Mouse (Mus musculus): ENCODE data around the gene Syce2. TPM values are rescaled to one million over a fixed set of nuclear protein-coding genes. Genes with fewer than 3 reads are reported as not detected.

Gene Syce2
- total and polyA plus RNA-seq, 3 experiments, result 261 to 370 (median 319) TPM

GRCm38 (mm10) chr8:84847684-84848435 is 24.1 kb upstream of the Syce2 start:
- Histone ChIP-seq H3K4me1 (ENCODE audit: insufficient read depth, low read depth, low read length) (peaks cover 41% of the 10 kb centered on the region), H3K9me3 (replicated peaks) (no peaks in the 10 kb centered on the region), H3K4me3 (ENCODE audit: low read depth, low read length) (peak overlapping the region; percentile 91), H3K36me3 (replicated peaks) (peaks cover 43% of the 10 kb centered on the region), H3K27me3 (ENCODE audit: insufficient read depth, low read length) (no peaks in the 10 kb centered on the region)
- ATAC-seq (ENCODE audit: extremely low read depth, insufficient number of reproducible peaks, low FRiP score, poor library complexity, severe bottlenecking) (peak; percentile 58), DNase-seq (ENCODE audit: low spot score) (peak; percentile 78)
- peak; percentile 80 for TF ChIP-seq TAL1 (conservative IDR thresholded peaks at IDR 0.05; ENCODE audit: low read depth, low read length)
- no peak; the same call in 1 of the 2 replicates for TF ChIP-seq POLR2AphosphoS5 (IDR thresholded peaks at IDR 0.05; ENCODE audit: insufficient replicate concordance, low read depth, low read length)

GRCm38 (mm10) chr8:84856434-84856833 is 15.5 kb upstream of the Syce2 start:
- Histone ChIP-seq H3K4me3 (ENCODE audit: low read depth, low read length) (peak overlapping the region; percentile 98; the same call in 1 of the 2 replicates), H3K4me1 (ENCODE audit: insufficient read depth, low read depth, low read length) (peaks cover 38% of the 10 kb centered on the region), H3K27me3 (ENCODE audit: insufficient read depth, low read length) (no peaks in the 10 kb centered on the region), H3K36me3 (replicated peaks) (peaks cover 38% of the 10 kb centered on the region), H3K9me3 (replicated peaks) (no peaks in the 10 kb centered on the region)
- no peak for ATAC-seq (ENCODE audit: extremely low read depth, insufficient number of reproducible peaks, low FRiP score, poor library complexity, severe bottlenecking)
- TF ChIP-seq GATA2 (IDR thresholded peaks at IDR 0.05; ENCODE audit: borderline replicate concordance, low read depth, low read length) (no peak), CTCF (IDR thresholded peaks at IDR 0.05; ENCODE audit: low read depth, low read length) (no peak), TAL1 (conservative IDR thresholded peaks at IDR 0.05; ENCODE audit: low read depth, low read length) (no peak), POLR2AphosphoS5 (IDR thresholded peaks at IDR 0.05; ENCODE audit: insufficient replicate concordance, low read depth, low read length) (no peak), GATA1 (IDR thresholded peaks at IDR 0.05; ENCODE audit: borderline replicate concordance, low read length) (no peak)
- no peak for DNase-seq (ENCODE audit: low spot score)

GRCm38 (mm10) chr8:84856864-84857441 is 15.0 kb upstream of the Syce2 start, which contains the start of gene Farsa:
TSS of gene Farsa (plus strand) at chr8:84856989.
- no peaks in the 10 kb centered on the region for H3K27me3 ChIP-seq (ENCODE audit: insufficient read depth, low read length)
- ATAC-seq (ENCODE audit: extremely low read depth, insufficient number of reproducible peaks, low FRiP score, poor library complexity, severe bottlenecking) (peak; percentile 91), DNase-seq (ENCODE audit: low spot score) (peak; percentile 60)
- no peaks in the 10 kb centered on the region for H3K9me3 ChIP-seq (replicated peaks)
- H3K4me1 ChIP-seq (ENCODE audit: insufficient read depth, low read depth, low read length), result peaks cover 42% of the 10 kb centered on the region
- TF ChIP-seq POLR2AphosphoS5 (IDR thresholded peaks at IDR 0.05; ENCODE audit: insufficient replicate concordance, low read depth, low read length) (peak; percentile 63; the same call in 1 of the 2 replicates), CTCF (IDR thresholded peaks at IDR 0.05; ENCODE audit: low read depth, low read length) (no peak), TAL1 (conservative IDR thresholded peaks at IDR 0.05; ENCODE audit: low read depth, low read length) (no peak), GATA1 (IDR thresholded peaks at IDR 0.05; ENCODE audit: borderline replicate concordance, low read length) (no peak), GATA2 (IDR thresholded peaks at IDR 0.05; ENCODE audit: borderline replicate concordance, low read depth, low read length) (no peak)
- H3K4me3 ChIP-seq (ENCODE audit: low read depth, low read length), result peak within 1 kb of the TSS; percentile 98
- peaks cover 42% of the 10 kb centered on the region for H3K36me3 ChIP-seq (replicated peaks)

GRCm38 (mm10) chr8:84872309-84872965 is 526 bp downstream of the Syce2 start:
- H3K27me3 ChIP-seq (ENCODE audit: insufficient read depth, low read length), result no peaks in the 10 kb centered on the region
- H3K9me3 ChIP-seq (replicated peaks), result no peaks in the 10 kb centered on the region
- peak overlapping the region; percentile 73 for H3K4me3 ChIP-seq (ENCODE audit: low read depth, low read length)
- DNase-seq (ENCODE audit: low spot score), result peak; percentile 25
- peaks cover 79% of the 10 kb centered on the region for H3K36me3 ChIP-seq (replicated peaks)
- TF ChIP-seq CTCF (IDR thresholded peaks at IDR 0.05; ENCODE audit: low read depth, low read length) (no peak), POLR2AphosphoS5 (IDR thresholded peaks at IDR 0.05; ENCODE audit: insufficient replicate concordance, low read depth, low read length) (no peak; the same call in 1 of the 2 replicates), GATA1 (IDR thresholded peaks at IDR 0.05; ENCODE audit: borderline replicate concordance, low read length) (no peak), GATA2 (IDR thresholded peaks at IDR 0.05; ENCODE audit: borderline replicate concordance, low read depth, low read length) (no peak), TAL1 (conservative IDR thresholded peaks at IDR 0.05; ENCODE audit: low read depth, low read length) (no peak)
- peaks cover 72% of the 10 kb centered on the region for H3K4me1 ChIP-seq (ENCODE audit: insufficient read depth, low read depth, low read length)
- no peak for ATAC-seq (ENCODE audit: extremely low read depth, insufficient number of reproducible peaks, low FRiP score, poor library complexity, severe bottlenecking)

GRCm38 (mm10) chr8:84873016-84873415 is 1.1 kb downstream of the Syce2 start:
- H3K36me3 ChIP-seq (replicated peaks), result peaks cover 78% of the 10 kb centered on the region
- TF ChIP-seq POLR2AphosphoS5 (IDR thresholded peaks at IDR 0.05; ENCODE audit: insufficient replicate concordance, low read depth, low read length) (no peak), GATA1 (IDR thresholded peaks at IDR 0.05; ENCODE audit: borderline replicate concordance, low read length) (no peak), CTCF (IDR thresholded peaks at IDR 0.05; ENCODE audit: low read depth, low read length) (no peak), GATA2 (IDR thresholded peaks at IDR 0.05; ENCODE audit: borderline replicate concordance, low read depth, low read length) (no peak), TAL1 (conservative IDR thresholded peaks at IDR 0.05; ENCODE audit: low read depth, low read length) (no peak)

GRCm38 (mm10) chr8:84874339-84874738 is 2.4 kb downstream of the Syce2 start:
- peaks cover 68% of the 10 kb centered on the region for H3K4me1 ChIP-seq (ENCODE audit: insufficient read depth, low read depth, low read length)
- H3K27me3 ChIP-seq (ENCODE audit: insufficient read depth, low read length), result no peaks in the 10 kb centered on the region
- no peak for DNase-seq (ENCODE audit: low spot score)

More at GRCm38 (mm10) chr8:84873016-84873415, 1.1 kb downstream of the Syce2 start:
- H3K27me3 ChIP-seq (ENCODE audit: insufficient read depth, low read length), result no peaks in the 10 kb centered on the region
- H3K4me3 ChIP-seq (ENCODE audit: low read depth, low read length), result peak overlapping the region; percentile 73
- ATAC-seq (ENCODE audit: extremely low read depth, insufficient number of reproducible peaks, low FRiP score, poor library complexity, severe bottlenecking) (no peak), DNase-seq (ENCODE audit: low spot score) (no peak)
- H3K4me1 ChIP-seq (ENCODE audit: insufficient read depth, low read depth, low read length), result peaks cover 72% of the 10 kb centered on the region
- no peaks in the 10 kb centered on the region for H3K9me3 ChIP-seq (replicated peaks)

More at GRCm38 (mm10) chr8:84874339-84874738, 2.4 kb downstream of the Syce2 start:
- H3K9me3 ChIP-seq (replicated peaks), result no peaks in the 10 kb centered on the region
- peaks cover 75% of the 10 kb centered on the region for H3K36me3 ChIP-seq (replicated peaks)
- TF ChIP-seq CTCF (IDR thresholded peaks at IDR 0.05; ENCODE audit: low read depth, low read length) (no peak), POLR2AphosphoS5 (IDR thresholded peaks at IDR 0.05; ENCODE audit: insufficient replicate concordance, low read depth, low read length) (no peak), GATA1 (IDR thresholded peaks at IDR 0.05; ENCODE audit: borderline replicate concordance, low read length) (no peak), GATA2 (IDR thresholded peaks at IDR 0.05; ENCODE audit: borderline replicate concordance, low read depth, low read length) (no peak), TAL1 (conservative IDR thresholded peaks at IDR 0.05; ENCODE audit: low read depth, low read length) (no peak)
- peak; percentile 36; the same call in 1 of the 2 replicates for ATAC-seq (ENCODE audit: extremely low read depth, insufficient number of reproducible peaks, low FRiP score, poor library complexity, severe bottlenecking)
- no peak overlapping the region; the same call in 1 of the 2 replicates for H3K4me3 ChIP-seq (ENCODE audit: low read depth, low read length)
